Mouse (Mus musculus) G1E (cell line): ENCODE results near the gene Pfkfb3.

Experiments used
- CTCF ChIP-seq: IDR thresholded peaks from 2 replicates; pipeline ENCODE4 v1.5.1; 2012; ENCODE audit warnings: low read depth, low read length, inconsistent platforms, mixed read lengths
- GATA1 ChIP-seq: IDR thresholded peaks from 2 replicates; pipeline ENCODE4 v1.6.1; 2012; ENCODE audit warnings: borderline replicate concordance, low read length, inconsistent platforms, mixed read lengths
- POLR2AphosphoS5 ChIP-seq: IDR thresholded peaks from 2 replicates; pipeline ENCODE4 v1.6.1; 2012; ENCODE audit warnings: low read depth, low read length, inconsistent platforms; ENCODE audit not compliant: insufficient replicate concordance
- TAL1 ChIP-seq: conservative IDR thresholded peaks from 2 replicates; pipeline ENCODE4 v1.6.1; 2012; ENCODE audit warnings: low read depth, low read length, inconsistent platforms, mixed read lengths

DNA sequence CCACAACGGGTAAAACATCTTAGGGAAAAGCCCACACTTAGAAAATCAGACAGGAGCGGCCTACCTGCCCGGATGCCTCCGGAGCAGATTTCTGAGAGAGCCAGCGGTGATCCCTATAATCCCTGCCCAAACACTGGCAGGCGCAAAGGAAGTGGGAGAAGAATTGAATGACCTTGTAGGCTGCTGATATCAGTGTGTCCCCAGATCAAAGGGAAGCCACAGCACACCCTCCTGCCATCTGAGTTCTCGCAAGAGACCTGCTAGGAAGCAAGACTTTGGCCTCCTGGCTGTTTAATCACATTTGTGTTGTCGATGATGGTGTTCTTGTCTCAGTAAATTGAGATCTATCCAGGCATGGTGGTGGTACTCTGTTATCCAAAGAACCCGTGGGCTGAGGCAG lies 33.1 kb downstream of the Pfkfb3 start:
- no peak for TF ChIP-seq CTCF
- no peak for TF ChIP-seq GATA1
- TF ChIP-seq POLR2AphosphoS5, result no peak
- TF ChIP-seq TAL1, result no peak
